Mouse (Mus musculus) small intestine, adult 2 months (tissue): ENCODE data around the gene Aff3. TPM values are rescaled to one million over a fixed set of nuclear protein-coding genes. Genes with fewer than 3 reads are reported as not detected.

Experiments
- H3K27ac ChIP-seq: fragments of 200-500 bp; 2 replicates; pipeline ENCODE4 v1.5.1; 2012; ENCODE audit warnings: low read depth, low read length, control low read depth, inconsistent platforms; ENCODE audit not compliant: insufficient read depth
- H3K27me3 ChIP-seq: fragments of 200-500 bp; 2 replicates; pipeline ENCODE4 v1.6.1; 2012; ENCODE audit warnings: mild to moderate bottlenecking, moderate library complexity, low read length, inconsistent platforms; ENCODE audit not compliant: control insufficient read depth, insufficient read depth
- H3K36me3 ChIP-seq: fragments of 200-500 bp; 2 replicates; pipeline ENCODE4 v1.6.1; 2012; ENCODE audit warnings: mild to moderate bottlenecking, low read length, control low read depth, inconsistent platforms; ENCODE audit not compliant: control insufficient read depth, insufficient read depth
- H3K4me1 ChIP-seq: fragments of 200-500 bp; 2 replicates; pipeline ENCODE4 v1.6.1; 2012; ENCODE audit warnings: low read length, inconsistent platforms, mixed read lengths; ENCODE audit not compliant: control insufficient read depth, insufficient read depth, insufficient read length
- H3K4me3 ChIP-seq: fragments of 200-500 bp; 2 replicates; pipeline ENCODE4 v1.5.1; 2012; ENCODE audit warnings: low read depth, mild to moderate bottlenecking, control low read depth, inconsistent platforms, low read length, moderate library complexity
- CTCF ChIP-seq: fragments of 200-500 bp; IDR thresholded peaks from 2 replicates; pipeline ENCODE4 v1.5.1; 2012; ENCODE audit warnings: low read depth, mild to moderate bottlenecking, control low read depth, inconsistent platforms, low read length, moderate library complexity, mixed read lengths; ENCODE audit not compliant: insufficient replicate concordance, insufficient read length; ENCODE audit errors: extremely low read depth
- POLR2A ChIP-seq: fragments of 200-500 bp; IDR thresholded peaks from 2 replicates; pipeline ENCODE4 v1.6.1; 2012; ENCODE audit warnings: low read depth, mild to moderate bottlenecking, control low read depth, inconsistent platforms, low read length, moderate library complexity
- WGBS: fragments of 180-500 bp; shearing (Covaris S2); methylation state at CpG from one replicate; pipeline ENCODE4 v1.1.7; 2018; 5-methylcytosine and 5-hydroxymethylcytosine counted together
- polyA plus RNA-seq: library from polyadenylated mRNA; depleted of rRNA; stranded (reverse); fragments of >200 nt; gene quantifications from 2 replicates; pipeline ENCODE4 v1.2.3, GENCODE M21; 2012

Gene Aff3
- polyA plus RNA-seq, 1 experiment = 1.5 TPM

DNA sequence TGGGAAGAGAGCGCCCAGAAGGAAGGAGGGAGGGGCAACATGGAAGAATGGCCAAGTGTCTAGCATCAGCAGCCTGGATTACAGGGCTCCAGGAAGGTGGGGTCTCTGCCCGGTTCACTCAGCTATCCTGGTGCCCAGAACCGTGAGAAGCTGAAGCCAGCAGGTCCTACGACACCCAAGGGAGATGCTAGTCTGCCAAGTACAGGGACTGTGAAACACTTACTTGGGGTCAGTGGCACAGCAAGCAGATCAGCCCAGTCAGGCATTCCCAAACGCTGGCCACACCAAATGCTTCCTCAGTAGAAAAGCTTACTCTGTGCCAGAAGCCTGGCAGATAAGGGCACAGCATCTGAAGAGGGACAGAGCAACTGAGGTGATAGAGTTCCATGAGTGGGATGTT is 266.2 kb downstream of the Aff3 start:
- no peak overlapping the region for H3K27ac ChIP-seq
- H3K36me3 ChIP-seq = no peaks in the 10 kb centered on the region
- H3K4me1 ChIP-seq = no peaks in the 10 kb centered on the region
- no peaks in the 10 kb centered on the region; the same call in 1 of the 2 replicates for H3K27me3 ChIP-seq
- TF ChIP-seq POLR2A (no peak), CTCF (no peak)
- WGBS = 75% methylated on average over 5 of the region's 5 CpGs
- H3K4me3 ChIP-seq = no peak overlapping the region

DNA sequence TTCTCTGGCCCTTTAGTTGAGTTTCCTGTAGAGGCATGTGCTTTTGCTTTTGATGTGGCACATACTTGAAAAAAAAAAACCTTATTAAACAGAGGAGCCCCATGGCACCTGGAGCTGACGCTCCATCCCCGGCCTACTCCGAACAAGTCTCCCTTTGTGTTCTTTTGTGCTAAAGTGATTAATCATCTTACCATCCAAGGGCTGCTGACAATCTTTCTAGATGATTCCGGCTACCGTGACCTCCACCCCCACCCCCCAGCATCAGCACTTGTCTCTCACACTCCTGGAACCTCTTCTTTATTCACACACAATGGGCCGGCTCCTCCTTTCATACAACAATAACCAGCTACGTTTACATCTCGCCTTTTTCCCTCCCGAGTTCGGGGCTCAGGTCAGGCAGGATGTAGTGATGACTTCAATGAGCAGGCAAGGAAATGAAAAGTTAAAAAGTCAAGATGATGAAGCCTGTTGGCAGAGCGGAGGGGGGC is 269.5 kb downstream of the Aff3 start:
- Histone ChIP-seq H3K36me3 (no peaks in the 10 kb centered on the region), H3K27me3 (no peaks in the 10 kb centered on the region; the same call in 1 of the 2 replicates), H3K4me1 (no peaks in the 10 kb centered on the region), H3K4me3 (no peak overlapping the region), H3K27ac (no peak overlapping the region)
- TF ChIP-seq POLR2A (no peak), CTCF (no peak)
- WGBS = 62% methylated on average over 11 of the region's 11 CpGs

DNA sequence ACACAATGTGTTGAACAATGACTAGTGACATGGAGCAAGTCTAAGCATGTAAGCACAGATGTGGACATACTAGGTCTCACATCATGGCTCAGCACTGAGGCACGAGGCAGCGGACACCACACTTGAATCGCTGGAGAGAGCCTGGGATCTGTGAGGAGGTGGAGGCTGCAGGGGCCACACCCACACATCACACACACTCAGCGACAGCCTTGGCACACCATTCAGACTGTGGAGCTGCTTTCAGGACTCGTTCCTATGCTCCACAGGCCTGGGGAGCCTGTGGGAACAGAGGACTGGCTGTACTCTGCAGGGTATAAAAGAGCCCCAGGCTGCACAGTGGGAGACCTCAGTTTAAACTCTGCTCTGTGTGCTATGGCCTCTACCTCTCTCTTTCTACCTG is 270.3 kb downstream of the Aff3 start:
- H3K4me1 ChIP-seq = no peaks in the 10 kb centered on the region
- no peaks in the 10 kb centered on the region for H3K36me3 ChIP-seq
- no peak overlapping the region for H3K27ac ChIP-seq
- no peaks in the 10 kb centered on the region for H3K27me3 ChIP-seq
- WGBS = 51% methylated on average over 5 of the region's 5 CpGs
- TF ChIP-seq POLR2A = no peak
- no peak for TF ChIP-seq CTCF
- H3K4me3 ChIP-seq = no peak overlapping the region

DNA sequence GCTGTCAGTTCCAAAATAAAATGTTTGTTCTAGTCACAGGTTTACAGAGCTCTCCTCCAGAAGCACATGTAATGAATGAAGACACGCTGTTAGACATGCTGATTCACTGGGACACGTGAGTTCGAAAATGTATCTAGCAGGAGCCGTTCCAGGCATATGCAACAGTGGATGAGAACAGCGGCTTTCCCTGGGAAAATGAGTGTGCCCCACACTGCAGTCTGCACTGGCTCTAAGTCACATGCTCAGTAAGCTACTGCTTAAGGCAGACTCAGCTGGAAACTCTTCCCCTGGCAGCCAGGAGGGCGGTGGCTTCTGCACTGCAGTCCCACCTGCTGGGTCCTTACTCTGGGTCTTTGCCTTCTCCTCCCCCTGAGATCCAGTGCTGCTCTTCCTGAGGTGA is 271.2 kb downstream of the Aff3 start:
- 51% methylated on average over 6 of the region's 6 CpGs for WGBS
- H3K4me1 ChIP-seq = no peaks in the 10 kb centered on the region
- H3K36me3 ChIP-seq = no peaks in the 10 kb centered on the region
- H3K27me3 ChIP-seq = no peaks in the 10 kb centered on the region
- no peak for TF ChIP-seq POLR2A
- no peak for TF ChIP-seq CTCF
- H3K27ac ChIP-seq = no peak overlapping the region
- no peak overlapping the region for H3K4me3 ChIP-seq

DNA sequence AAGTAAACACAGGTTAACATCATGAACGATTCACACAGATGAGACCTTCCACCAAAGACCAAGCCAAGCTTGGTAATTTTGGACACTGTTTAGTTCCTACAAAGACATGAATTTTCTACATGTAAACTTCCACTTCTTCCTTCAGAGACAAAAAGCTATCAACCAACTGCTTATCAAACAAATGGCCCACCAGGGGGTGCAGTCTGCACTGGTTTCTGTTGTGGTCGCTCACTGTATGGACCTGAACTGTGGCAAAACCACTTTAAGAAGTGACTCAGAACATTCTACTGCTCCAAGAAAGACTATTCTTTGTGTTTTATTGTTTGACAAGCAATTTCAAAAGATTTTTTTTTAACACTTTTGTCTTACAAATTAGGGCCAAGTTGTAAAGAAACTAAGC is 271.8 kb downstream of the Aff3 start:
- Histone ChIP-seq H3K4me1 (no peaks in the 10 kb centered on the region), H3K4me3 (no peak overlapping the region), H3K27me3 (no peaks in the 10 kb centered on the region), H3K27ac (no peak overlapping the region), H3K36me3 (no peaks in the 10 kb centered on the region)
- WGBS = 40% methylated on average over 2 of the region's 2 CpGs
- TF ChIP-seq POLR2A = no peak
- peak; percentile 34; the same call in 1 of the 2 replicates for TF ChIP-seq CTCF

DNA sequence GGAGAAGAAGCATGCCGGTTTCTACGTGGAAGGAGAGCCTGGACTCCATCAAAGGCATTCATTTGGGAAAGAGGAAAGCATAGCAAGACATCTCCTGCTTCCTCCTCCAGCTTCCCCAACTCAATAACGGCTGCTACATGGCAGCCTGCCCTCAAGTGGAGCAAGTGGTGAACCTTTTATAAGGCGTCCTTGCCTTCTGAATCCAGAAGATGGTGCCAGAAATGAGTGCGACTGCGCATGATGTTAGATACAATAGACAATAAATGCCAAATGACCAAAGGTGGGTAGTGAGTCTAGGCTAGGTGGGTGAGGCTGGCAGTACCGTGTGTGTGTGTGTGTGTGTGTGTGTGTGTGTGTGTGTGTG is 273.9 kb downstream of the Aff3 start:
- no peak overlapping the region for H3K4me3 ChIP-seq
- 65% methylated on average over 7 of the region's 7 CpGs for WGBS
- H3K27ac ChIP-seq = no peak overlapping the region
- no peaks in the 10 kb centered on the region for H3K36me3 ChIP-seq
- H3K4me1 ChIP-seq = no peaks in the 10 kb centered on the region
- TF ChIP-seq POLR2A (no peak), CTCF (no peak)
- H3K27me3 ChIP-seq = no peaks in the 10 kb centered on the region

DNA sequence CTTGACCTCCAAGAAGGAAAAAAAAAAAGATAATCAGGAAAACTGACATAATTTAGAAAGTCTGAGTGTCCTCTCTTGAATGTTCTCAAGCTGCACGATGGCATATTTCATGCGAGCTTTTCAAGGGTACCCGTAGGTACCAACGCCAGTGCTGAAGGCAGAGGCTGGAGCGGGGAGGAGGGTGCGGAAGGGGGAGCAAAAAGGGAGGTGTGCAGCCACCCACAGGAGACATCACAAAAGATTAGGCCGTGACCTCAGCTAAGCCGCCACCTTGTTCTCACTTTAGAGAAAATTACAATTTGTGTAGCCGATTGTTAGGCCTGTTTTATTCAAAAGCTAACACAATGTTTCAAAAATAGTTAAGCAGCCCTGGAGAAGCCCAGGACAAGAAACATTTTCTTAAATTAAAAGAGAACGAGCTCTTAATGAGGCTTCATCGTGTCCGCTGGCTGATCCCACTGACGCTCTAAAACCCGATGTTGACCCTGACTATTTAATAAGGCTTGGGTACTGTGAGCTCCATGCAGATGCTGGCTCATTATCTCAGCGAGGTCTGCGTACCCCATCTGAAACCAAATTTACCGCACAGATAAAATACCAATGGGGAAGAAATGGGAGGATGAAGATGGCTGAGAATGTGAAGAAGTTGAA is 274.4 kb downstream of the Aff3 start:
- WGBS = 90% methylated on average over 17 of the region's 17 CpGs
- H3K4me1 ChIP-seq = no peaks in the 10 kb centered on the region
- H3K27ac ChIP-seq = no peak overlapping the region
- TF ChIP-seq POLR2A (no peak), CTCF (no peak)
- H3K4me3 ChIP-seq = no peak overlapping the region
- H3K36me3 ChIP-seq = no peaks in the 10 kb centered on the region
- no peaks in the 10 kb centered on the region for H3K27me3 ChIP-seq
